Mouse (Mus musculus) forebrain, embryonic 11.5 days (tissue): ENCODE measurements around the gene Zbtb3. TPM values are rescaled to one million over a fixed set of nuclear protein-coding genes. Genes with fewer than 3 reads are reported as not detected.
A peak's percentile ranks its signal among the peaks of the same experiment; 100 is the strongest.

ENCODE experiments used
- ATAC-seq: fragments of 200-750 bp; cut with Nextera tagmentation; replicated peaks from 2 replicates; pipeline ENCODE4 v1.8.0; 2017; ENCODE audit warnings: moderate TSS enrichment; ENCODE audit not compliant: low FRiP score
- DNase-seq: peaks from one replicate; pipeline ENCODE4 v3.0.0-alpha.2; 2017; ENCODE audit warnings: low spot score
- H3K27ac ChIP-seq: fragments of 300-500 bp; sonication (generic); 2 replicates; pipeline ENCODE4 v1.5.1; 2014; ENCODE audit warnings: low read depth, low read length
- H3K27me3 ChIP-seq: fragments of 300-500 bp; sonication (generic); 2 replicates; pipeline ENCODE4 v1.6.1; 2014; ENCODE audit warnings: mild to moderate bottlenecking, low read length, mixed read lengths; ENCODE audit not compliant: control insufficient read depth, insufficient read depth
- H3K36me3 ChIP-seq: fragments of 300-500 bp; sonication (generic); 2 replicates; pipeline ENCODE4 v1.6.1; 2014; ENCODE audit warnings: mild to moderate bottlenecking, low read length, moderate library complexity, mixed read lengths; ENCODE audit not compliant: control insufficient read depth, insufficient read depth
- H3K4me1 ChIP-seq: fragments of 300-500 bp; sonication (generic); replicated peaks from 2 replicates; pipeline ENCODE4 v1.6.1; 2014; ENCODE audit warnings: low read length, mixed read lengths; ENCODE audit not compliant: control insufficient read depth, insufficient read depth
- H3K4me2 ChIP-seq: fragments of 300-500 bp; sonication (generic); 2 replicates; pipeline ENCODE4 v1.6.1; 2014; ENCODE audit warnings: low read depth, mild to moderate bottlenecking, low read length, moderate library complexity, mixed read lengths; ENCODE audit not compliant: severe bottlenecking
- H3K4me3 ChIP-seq: fragments of 300-500 bp; sonication (generic); 2 replicates; pipeline ENCODE4 v1.5.1; 2014; ENCODE audit warnings: low read depth, low read length
- H3K9ac ChIP-seq: fragments of 300-500 bp; sonication (generic); 2 replicates; pipeline ENCODE4 v1.6.1; 2014; ENCODE audit warnings: low read length
- H3K9me3 ChIP-seq: fragments of 300-500 bp; sonication (generic); 2 replicates; pipeline ENCODE4 v1.6.1; 2016; ENCODE audit warnings: low read length, mixed read lengths; ENCODE audit not compliant: control insufficient read depth
- WGBS: fragments of 180-500 bp; shearing (Covaris S2); extraction: QIAGEN DNeasy Blood & Tissue Kit; methylation state at CpG from one replicate; pipeline ENCODE4 v1.1.7; 2014; 5-methylcytosine and 5-hydroxymethylcytosine counted together
- polyA plus RNA-seq: library from polyadenylated mRNA; unstranded; fragments of >200 nt; fragmentation: Nextera tagmentation; extraction: Ambion mirVana; gene quantifications from 2 replicates; pipeline ENCODE4 v1.2.1, GENCODE M21; 2014

The Zbtb3 gene
- polyA plus RNA-seq, 1 experiment from 2014 or later: 5.9 TPM

GRCm38 (mm10) chr19:8790171-8790570, 12.2 kb upstream of the Zbtb3 start:
- DNase-seq (no peak), ATAC-seq (no peak)
- H3K4me3 ChIP-seq: no peak overlapping the region
- WGBS: 85% methylated on average over 7 of the region's 7 CpGs
- H3K9me3 ChIP-seq: no peaks in the 10 kb centered on the region
- H3K9ac ChIP-seq: no peak overlapping the region
- peaks cover 15% of the 10 kb centered on the region; the same call in 1 of the 2 replicates for H3K36me3 ChIP-seq
- no peak overlapping the region for H3K27ac ChIP-seq
- no peak overlapping the region for H3K4me2 ChIP-seq
- H3K27me3 ChIP-seq: no peaks in the 10 kb centered on the region
- no peaks in the 10 kb centered on the region for H3K4me1 ChIP-seq

- Histone ChIP-seq H3K4me1 (peaks cover 8% of the 10 kb centered on the region), H3K9me3 (no peaks in the 10 kb centered on the region), H3K4me2 (peak within 1 kb of the TSS; percentile 69), H3K9ac (peak within 1 kb of the TSS; percentile 81), H3K36me3 (peaks cover 8% of the 10 kb centered on the region; the same call in 1 of the 2 replicates), H3K27me3 (no peaks in the 10 kb centered on the region), H3K27ac (0 out of 2 replicates have a peak within 1 kb of the TSS, but pooled peaks have one; percentile 31), H3K4me3 (peak within 1 kb of the TSS; percentile 78)
- ATAC-seq (peak; percentile 75), DNase-seq (peak; percentile 90)
- 2% methylated on average over 25 of the region's 25 CpGs for WGBS
Measured at GRCm38 (mm10) chr19:8798264-8798946, 4.0 kb upstream of the Zbtb3 start, which contains the start of gene Polr2g. Polr2g (minus strand) TSS chr19:8798577.

DNA sequence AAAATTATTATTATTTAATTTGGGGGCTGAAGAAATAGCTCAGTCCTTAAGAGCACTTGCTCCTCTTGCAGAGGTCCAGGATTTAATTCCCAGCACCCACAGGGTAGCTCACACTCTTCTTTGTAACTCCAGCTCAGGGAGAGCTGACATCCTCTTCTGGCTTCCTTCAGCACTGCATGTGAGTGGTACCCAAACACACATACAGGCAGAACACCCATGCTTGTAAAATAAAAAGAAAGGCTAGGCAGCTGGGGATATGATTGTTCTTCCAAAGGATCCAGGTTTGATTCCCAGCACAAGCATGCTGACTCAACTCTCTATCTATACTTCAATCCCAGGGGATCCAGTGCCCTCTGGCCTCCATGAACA, 3.4 kb upstream of the Zbtb3 start:
- no peak overlapping the region for H3K27ac ChIP-seq
- no peak overlapping the region for H3K9ac ChIP-seq
- H3K4me1 ChIP-seq: peaks cover 8% of the 10 kb centered on the region
- peak overlapping the region; percentile 78; the same call in 1 of the 2 replicates for H3K4me3 ChIP-seq
- H3K4me2 ChIP-seq: peak overlapping the region; percentile 69
- no peaks in the 10 kb centered on the region for H3K9me3 ChIP-seq
- H3K27me3 ChIP-seq: no peaks in the 10 kb centered on the region
- ATAC-seq (no peak), DNase-seq (no peak)
- peaks cover 4% of the 10 kb centered on the region; the same call in 1 of the 2 replicates for H3K36me3 ChIP-seq

DNA sequence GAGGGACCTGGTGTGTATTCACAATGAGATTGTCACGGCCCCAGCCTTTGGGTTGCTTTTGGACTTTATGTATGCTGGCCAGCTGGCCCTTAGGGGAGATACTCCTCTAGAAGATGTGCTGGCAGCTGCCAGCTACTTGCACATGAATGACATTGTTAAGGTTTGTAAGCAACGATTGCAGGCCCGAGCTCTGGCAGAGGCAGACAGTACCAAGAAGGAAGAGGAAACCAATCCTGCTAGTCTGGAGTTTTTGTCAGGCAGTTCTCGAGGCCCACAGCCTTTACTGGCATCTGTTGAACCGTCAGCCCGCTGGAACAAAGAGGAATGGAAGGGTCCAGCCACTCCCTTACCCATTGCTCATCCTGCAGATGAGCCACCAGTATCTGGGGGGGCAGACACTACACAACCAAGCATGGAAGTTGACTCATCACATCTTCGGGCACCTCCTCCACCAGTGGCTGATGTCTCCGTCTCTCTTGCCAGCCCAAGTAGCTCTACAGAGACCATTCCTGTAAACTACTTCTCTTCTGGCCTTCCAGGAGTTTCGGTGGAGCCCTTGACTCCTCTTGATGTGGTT, 937 bp downstream of the Zbtb3 start:
- H3K27me3 ChIP-seq: no peaks in the 10 kb centered on the region
- H3K4me1 ChIP-seq: peaks cover 8% of the 10 kb centered on the region
- no peaks in the 10 kb centered on the region; the same call in 1 of the 2 replicates for H3K36me3 ChIP-seq
- H3K27ac ChIP-seq: no peak overlapping the region; the same call in 1 of the 2 replicates
- 95% methylated on average over 9 of the region's 9 CpGs for WGBS
- DNase-seq (no peak), ATAC-seq (no peak)
- no peaks in the 10 kb centered on the region for H3K9me3 ChIP-seq
- peak overlapping the region; percentile 60; the same call in 1 of the 2 replicates for H3K9ac ChIP-seq
- H3K4me3 ChIP-seq: no peak overlapping the region
- peak overlapping the region; percentile 52; the same call in 1 of the 2 replicates for H3K4me2 ChIP-seq

GRCm38 (mm10) chr19:8803879-8804660, 1.7 kb downstream of the Zbtb3 start:
- no peaks in the 10 kb centered on the region; the same call in 1 of the 2 replicates for H3K36me3 ChIP-seq
- DNase-seq (no peak), ATAC-seq (no peak)
- no peaks in the 10 kb centered on the region for H3K27me3 ChIP-seq
- 0 out of 2 replicates have a peak overlapping the region, but pooled peaks have one; percentile 7 for H3K27ac ChIP-seq
- no peak overlapping the region for H3K9ac ChIP-seq
- H3K4me1 ChIP-seq: peaks cover 8% of the 10 kb centered on the region
- no peak overlapping the region for H3K4me3 ChIP-seq
- H3K4me2 ChIP-seq: no peak overlapping the region
- no peaks in the 10 kb centered on the region for H3K9me3 ChIP-seq
- 90% methylated on average over 11 of the region's 11 CpGs for WGBS

DNA sequence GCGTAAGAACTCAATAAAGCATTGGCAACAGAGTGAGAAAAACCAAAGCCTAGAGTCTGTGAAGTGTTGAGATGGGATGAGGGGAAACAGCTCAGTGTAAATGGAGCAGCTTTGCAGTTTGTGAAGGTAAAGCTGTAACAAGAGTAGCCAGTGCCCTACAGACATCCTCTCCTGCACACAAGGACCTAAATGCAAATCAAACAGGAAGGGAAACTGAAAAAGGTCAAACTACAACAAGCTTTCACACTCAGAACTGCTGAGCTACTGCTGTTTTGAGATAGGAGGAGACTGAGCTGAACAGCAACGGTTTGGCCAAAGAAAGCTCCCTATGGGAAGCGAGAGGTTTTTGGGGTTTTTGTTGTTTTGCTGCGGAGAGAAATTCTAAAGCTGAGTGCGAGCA, 4.5 kb downstream of the Zbtb3 start:
- H3K36me3 ChIP-seq: peaks cover 2% of the 10 kb centered on the region; the same call in 1 of the 2 replicates
- no peak overlapping the region for H3K9ac ChIP-seq
- H3K4me1 ChIP-seq: peaks cover 6% of the 10 kb centered on the region
- H3K9me3 ChIP-seq: no peaks in the 10 kb centered on the region
- ATAC-seq: no peak
- WGBS: 92% methylated on average over 5 of the region's 5 CpGs
- no peak overlapping the region for H3K27ac ChIP-seq
- no peak overlapping the region for H3K4me3 ChIP-seq
- H3K4me2 ChIP-seq: no peak overlapping the region
- H3K27me3 ChIP-seq: no peaks in the 10 kb centered on the region
- no peak for DNase-seq

- WGBS: 85% methylated on average over 11 of the region's 11 CpGs
- ATAC-seq (no peak), DNase-seq (no peak)
- no peaks in the 10 kb centered on the region for H3K27me3 ChIP-seq
- H3K9me3 ChIP-seq: no peaks in the 10 kb centered on the region
- no peak overlapping the region for H3K4me2 ChIP-seq
- H3K27ac ChIP-seq: no peak overlapping the region
- H3K36me3 ChIP-seq: peaks cover 7% of the 10 kb centered on the region; the same call in 1 of the 2 replicates
- H3K9ac ChIP-seq: no peak overlapping the region
- no peak overlapping the region for H3K4me3 ChIP-seq
- peaks cover 13% of the 10 kb centered on the region for H3K4me1 ChIP-seq
Measured at GRCm38 (mm10) chr19:8815812-8816211, 13.5 kb downstream of the Zbtb3 start.

GRCm38 (mm10) chr19:8817001-8817400, 14.6 kb downstream of the Zbtb3 start:
- DNase-seq (no peak), ATAC-seq (no peak)
- H3K9me3 ChIP-seq: no peaks in the 10 kb centered on the region
- 62% methylated on average over 3 of the region's 3 CpGs for WGBS
- H3K27me3 ChIP-seq: no peaks in the 10 kb centered on the region
- 0 out of 2 replicates have a peak overlapping the region, but pooled peaks have one; percentile 2 for H3K4me3 ChIP-seq
- H3K27ac ChIP-seq: no peak overlapping the region
- 0 out of 2 replicates have a peak overlapping the region, but pooled peaks have one; percentile 24 for H3K4me2 ChIP-seq
- peaks cover 15% of the 10 kb centered on the region for H3K4me1 ChIP-seq
- H3K36me3 ChIP-seq: peaks cover 7% of the 10 kb centered on the region; the same call in 1 of the 2 replicates
- peak overlapping the region; percentile 32 for H3K9ac ChIP-seq
